Mouse (Mus musculus) testis, adult 2 months (tissue): ENCODE data around the gene Vps8. TPM values are rescaled to one million over a fixed set of nuclear protein-coding genes. Genes with fewer than 3 reads are reported as not detected.

Source experiments
- H3K27ac ChIP-seq: fragments of 200-500 bp; 2 replicates; pipeline ENCODE4 v1.5.1; 2012; ENCODE audit warnings: low read depth, low read length; ENCODE audit not compliant: control insufficient read depth, insufficient read depth
- H3K27me3 ChIP-seq: fragments of 200-500 bp; 2 replicates; pipeline ENCODE4 v1.6.1; 2012; ENCODE audit warnings: mild to moderate bottlenecking, low read length, moderate library complexity; ENCODE audit not compliant: control insufficient read depth, insufficient read depth
- H3K36me3 ChIP-seq: fragments of 200-500 bp; 2 replicates; pipeline ENCODE4 v1.6.1; 2012; ENCODE audit warnings: mild to moderate bottlenecking, low read length; ENCODE audit not compliant: control insufficient read depth, insufficient read depth
- H3K4me1 ChIP-seq: fragments of 200-500 bp; 2 replicates; pipeline ENCODE4 v1.6.1; 2012; ENCODE audit warnings: low read length; ENCODE audit not compliant: control insufficient read depth, insufficient read depth
- H3K4me3 ChIP-seq: fragments of 200-500 bp; 2 replicates; pipeline ENCODE4 v1.5.1; 2012; ENCODE audit warnings: low read depth, mild to moderate bottlenecking, low read length, moderate library complexity, mixed read lengths; ENCODE audit not compliant: control insufficient read depth
- CTCF ChIP-seq: fragments of 200-500 bp; IDR thresholded peaks from 2 replicates; pipeline ENCODE4 v1.5.1; 2012; ENCODE audit warnings: low read depth, mild to moderate bottlenecking, inconsistent platforms, low read length, moderate library complexity; ENCODE audit not compliant: control insufficient read depth, insufficient read depth, insufficient replicate concordance
- POLR2A ChIP-seq: fragments of 200-500 bp; IDR thresholded peaks from 2 replicates; pipeline ENCODE4 v1.6.1; 2012; ENCODE audit warnings: low read depth, mild to moderate bottlenecking, inconsistent platforms, low read length, moderate library complexity; ENCODE audit not compliant: control insufficient read depth
- polyA plus RNA-seq: library from polyadenylated mRNA; depleted of rRNA; stranded (reverse); fragments of >200 nt; gene quantifications from 2 replicates; pipeline ENCODE4 v1.2.3, GENCODE M21; 2012

The Vps8 gene
- polyA plus RNA-seq, 1 experiment: 9.6 TPM

DNA sequence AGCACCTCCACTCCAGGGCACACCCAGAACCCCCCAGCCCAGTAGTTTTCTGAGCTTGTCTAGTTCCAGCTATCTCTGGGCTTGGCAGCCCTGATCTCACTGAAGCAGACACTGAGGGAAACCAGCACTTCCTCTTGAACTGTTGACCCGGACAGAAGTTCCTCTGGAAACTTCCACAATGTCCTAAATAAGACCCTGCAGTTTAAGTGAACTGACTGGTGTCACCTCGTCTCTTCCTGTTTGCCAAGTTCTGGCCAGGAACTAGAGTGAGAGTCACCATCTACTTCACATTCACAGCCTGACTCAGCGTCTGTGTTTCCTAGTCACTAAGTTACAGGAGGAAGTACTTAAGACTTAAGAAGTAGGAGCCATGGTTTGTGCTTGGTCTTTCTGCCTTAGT, 219.0 kb downstream of the Vps8 start:
- Histone ChIP-seq H3K27me3 (no peaks in the 10 kb centered on the region), H3K4me3 (no peak overlapping the region), H3K27ac (no peak overlapping the region), H3K4me1 (no peaks in the 10 kb centered on the region; the same call in 1 of the 2 replicates), H3K36me3 (no peaks in the 10 kb centered on the region)
- no peak for TF ChIP-seq POLR2A

GRCm38 (mm10) chr16:21642906-21643305, 220.0 kb downstream of the Vps8 start:
- Histone ChIP-seq H3K27me3 (no peaks in the 10 kb centered on the region), H3K27ac (no peak overlapping the region), H3K4me1 (no peaks in the 10 kb centered on the region; the same call in 1 of the 2 replicates), H3K4me3 (no peak overlapping the region), H3K36me3 (no peaks in the 10 kb centered on the region)
- TF ChIP-seq CTCF: no peak
- no peak for TF ChIP-seq POLR2A

DNA sequence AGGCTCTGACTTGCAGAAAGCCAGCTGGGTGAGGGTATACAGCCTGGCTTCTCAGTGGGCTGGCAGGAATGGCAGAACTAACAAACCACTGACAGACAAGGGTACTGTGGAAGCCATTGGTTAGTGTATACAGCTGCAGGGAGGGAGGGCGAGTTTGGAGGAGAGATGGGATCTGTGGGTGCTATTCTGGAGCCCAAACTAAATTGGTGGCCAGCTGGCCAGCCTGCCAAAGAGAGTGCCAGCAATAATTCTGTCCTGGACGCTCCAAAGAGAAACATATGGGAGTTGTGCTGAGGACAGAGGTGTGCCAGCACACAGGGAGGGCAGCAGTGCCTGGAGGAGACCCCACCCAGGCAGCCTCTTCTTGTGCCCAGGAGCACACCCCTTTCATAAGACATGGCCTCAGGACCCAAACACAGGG, 220.7 kb downstream of the Vps8 start:
- no peak overlapping the region for H3K27ac ChIP-seq
- no peaks in the 10 kb centered on the region; the same call in 1 of the 2 replicates for H3K4me1 ChIP-seq
- TF ChIP-seq CTCF (no peak), POLR2A (no peak)
- no peak overlapping the region for H3K4me3 ChIP-seq
- H3K36me3 ChIP-seq: no peaks in the 10 kb centered on the region
- H3K27me3 ChIP-seq: no peaks in the 10 kb centered on the region

DNA sequence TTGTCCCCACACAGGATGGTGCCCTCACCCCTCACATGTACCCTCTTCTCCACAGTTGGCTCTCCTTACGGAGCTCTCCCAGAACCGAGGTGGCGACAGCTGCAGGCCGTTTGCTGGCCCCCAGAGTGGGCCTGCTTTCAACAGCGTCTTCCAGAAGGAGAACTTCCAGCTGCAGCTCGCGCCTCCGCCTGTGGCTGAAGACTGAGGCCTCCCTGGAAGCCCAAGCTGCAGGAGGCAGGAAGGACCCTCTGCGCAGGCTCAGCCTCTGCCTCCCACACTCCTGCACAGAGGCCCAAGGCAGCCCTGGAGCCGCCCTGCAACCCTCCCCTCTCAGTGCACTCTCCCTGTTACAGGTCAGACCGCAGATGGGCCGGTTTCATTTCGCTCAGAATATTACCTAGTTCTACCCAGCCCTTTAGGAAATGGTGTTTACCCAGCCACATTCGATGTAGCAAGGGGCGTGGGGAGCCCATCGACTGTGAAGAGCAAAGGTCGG, 221.2 kb downstream of the Vps8 start:
- TF ChIP-seq POLR2A: no peak
- no peak for TF ChIP-seq CTCF
- no peaks in the 10 kb centered on the region; the same call in 1 of the 2 replicates for H3K4me1 ChIP-seq
- no peaks in the 10 kb centered on the region for H3K36me3 ChIP-seq
- H3K4me3 ChIP-seq: no peak overlapping the region
- no peak overlapping the region for H3K27ac ChIP-seq
- no peaks in the 10 kb centered on the region for H3K27me3 ChIP-seq

GRCm38 (mm10) chr16:21644574-21644973, 221.7 kb downstream of the Vps8 start:
- H3K36me3 ChIP-seq: no peaks in the 10 kb centered on the region
- no peaks in the 10 kb centered on the region; the same call in 1 of the 2 replicates for H3K4me1 ChIP-seq
- no peaks in the 10 kb centered on the region for H3K27me3 ChIP-seq
- no peak overlapping the region for H3K27ac ChIP-seq
- no peak overlapping the region for H3K4me3 ChIP-seq
- TF ChIP-seq POLR2A (no peak), CTCF (no peak)

DNA sequence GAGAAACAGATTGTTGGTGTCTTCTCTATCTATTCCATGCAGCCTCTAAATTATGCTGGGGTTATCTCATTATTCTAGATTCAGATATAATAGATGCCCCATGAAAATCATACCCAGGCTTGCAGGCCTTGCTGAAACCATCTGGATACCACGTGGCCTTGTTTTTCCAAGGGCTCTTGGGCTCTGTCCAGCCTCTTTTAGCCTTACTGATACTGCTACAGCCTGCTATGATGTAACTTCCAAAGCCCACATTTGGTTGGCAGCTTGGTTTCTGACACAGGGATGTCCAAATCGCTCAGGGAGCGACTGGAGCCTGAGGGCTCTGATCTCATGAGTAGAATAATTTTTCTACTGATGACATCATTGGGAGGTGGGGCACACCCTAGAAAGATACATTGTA, 223.0 kb downstream of the Vps8 start:
- H3K36me3 ChIP-seq: no peaks in the 10 kb centered on the region

GRCm38 (mm10) chr16:21646496-21646895, 223.6 kb downstream of the Vps8 start:
- H3K27ac ChIP-seq: no peak overlapping the region
- no peak for TF ChIP-seq CTCF
- no peak for TF ChIP-seq POLR2A
- no peaks in the 10 kb centered on the region; the same call in 1 of the 2 replicates for H3K4me1 ChIP-seq

More for the DNA sequence above, 223.0 kb downstream of the Vps8 start:
- Histone ChIP-seq H3K27ac (no peak overlapping the region), H3K4me1 (no peaks in the 10 kb centered on the region; the same call in 1 of the 2 replicates), H3K4me3 (no peak overlapping the region), H3K27me3 (no peaks in the 10 kb centered on the region)
- TF ChIP-seq POLR2A (no peak), CTCF (no peak)

GRCm38 (mm10) chr16:21648800-21649199, 225.9 kb downstream of the Vps8 start:
- Histone ChIP-seq H3K4me3 (no peak overlapping the region), H3K4me1 (peaks cover 9% of the 10 kb centered on the region; the same call in 1 of the 2 replicates), H3K36me3 (no peaks in the 10 kb centered on the region), H3K27me3 (no peaks in the 10 kb centered on the region), H3K27ac (no peak overlapping the region)
- TF ChIP-seq POLR2A (no peak), CTCF (no peak)

More at GRCm38 (mm10) chr16:21646496-21646895, 223.6 kb downstream of the Vps8 start:
- Histone ChIP-seq H3K4me3 (no peak overlapping the region), H3K36me3 (no peaks in the 10 kb centered on the region), H3K27me3 (no peaks in the 10 kb centered on the region)
